Mouse (Mus musculus) forebrain, embryonic 10.5 days (tissue): ENCODE data around the gene Nudt6. TPM values are rescaled to one million over a fixed set of nuclear protein-coding genes. Genes with fewer than 3 reads are reported as not detected.
A peak's percentile ranks its signal among the peaks of the same experiment; 100 is the strongest.

ENCODE experiments used
- DNase-seq: peaks from one replicate; pipeline ENCODE4 v3.0.0-alpha.2; 2017; ENCODE audit warnings: low spot score; ENCODE audit errors: extremely low spot score
- H3K27ac ChIP-seq: fragments of 300-500 bp; sonication (generic); 2 replicates; pipeline ENCODE4 v1.5.1; 2016; ENCODE audit warnings: mild to moderate bottlenecking
- H3K27me3 ChIP-seq: fragments of 300-500 bp; sonication (generic); 2 replicates; pipeline ENCODE4 v1.6.1; 2016; ENCODE audit warnings: mild to moderate bottlenecking; ENCODE audit not compliant: poor library complexity, severe bottlenecking
- H3K36me3 ChIP-seq: fragments of 300-500 bp; sonication (generic); replicated peaks from 2 replicates; pipeline ENCODE4 v1.6.1; 2016; ENCODE audit warnings: mild to moderate bottlenecking, moderate library complexity
- H3K4me1 ChIP-seq: fragments of 300-500 bp; sonication (generic); 2 replicates; pipeline ENCODE4 v1.6.1; 2016
- H3K4me3 ChIP-seq: fragments of 300-500 bp; sonication (generic); 2 replicates; pipeline ENCODE4 v1.5.1; 2016; ENCODE audit warnings: mild to moderate bottlenecking, moderate library complexity
- H3K9me3 ChIP-seq: fragments of 300-500 bp; sonication (generic); 2 replicates; pipeline ENCODE4 v1.6.1; 2016; ENCODE audit warnings: mild to moderate bottlenecking, moderate library complexity
- WGBS: fragments of 180-500 bp; shearing (Covaris S2); methylation state at CpG from one replicate; pipeline ENCODE4 v1.1.7; 2016; 5-methylcytosine and 5-hydroxymethylcytosine counted together
- polyA plus RNA-seq: library from polyadenylated mRNA; unstranded; fragments of >200 nt; fragmentation: Nextera tagmentation; extraction: Ambion mirVana; gene quantifications from 2 replicates; pipeline ENCODE4 v1.2.1, GENCODE M21; 2016

Gene Nudt6
- polyA plus RNA-seq, 1 experiment from 2014 or later, result 4.5 TPM

- peak; percentile 63 for DNase-seq
- no peak overlapping the region for H3K27ac ChIP-seq
- no peaks in the 10 kb centered on the region for H3K27me3 ChIP-seq
- H3K36me3 ChIP-seq, result no peaks in the 10 kb centered on the region
- peaks cover 11% of the 10 kb centered on the region for H3K4me1 ChIP-seq
- H3K4me3 ChIP-seq, result no peak overlapping the region
- WGBS, result 60% methylated on average over 14 of the region's 14 CpGs
- H3K9me3 ChIP-seq, result no peaks in the 10 kb centered on the region
Observed at GRCm38 (mm10) chr3:37414413-37414960, 5.5 kb downstream of the Nudt6 start.

GRCm38 (mm10) chr3:37413446-37413845, 6.6 kb downstream of the Nudt6 start:
- H3K9me3 ChIP-seq, result no peaks in the 10 kb centered on the region
- H3K4me1 ChIP-seq, result peaks cover 4% of the 10 kb centered on the region
- no peaks in the 10 kb centered on the region for H3K36me3 ChIP-seq
- no peak overlapping the region for H3K4me3 ChIP-seq
- H3K27ac ChIP-seq, result no peak overlapping the region
- WGBS, result 91% methylated on average over 3 of the region's 3 CpGs
- no peak for DNase-seq
- H3K27me3 ChIP-seq, result no peaks in the 10 kb centered on the region

- Histone ChIP-seq H3K4me3 (no peak overlapping the region), H3K4me1 (no peaks in the 10 kb centered on the region), H3K9me3 (no peaks in the 10 kb centered on the region), H3K36me3 (no peaks in the 10 kb centered on the region), H3K27me3 (no peaks in the 10 kb centered on the region), H3K27ac (no peak overlapping the region)
- DNase-seq, result no peak
Observed at GRCm38 (mm10) chr3:37407598-37407997, 12.4 kb downstream of the Nudt6 start.

- H3K27ac ChIP-seq, result no peak overlapping the region
- no peak overlapping the region for H3K4me3 ChIP-seq
Observed at GRCm38 (mm10) chr3:37401729-37402610, 18.0 kb downstream of the Nudt6 start.

GRCm38 (mm10) chr3:37398661-37399395, 21.2 kb downstream of the Nudt6 start:
- H3K9me3 ChIP-seq, result no peaks in the 10 kb centered on the region
- DNase-seq, result no peak
- peaks cover 3% of the 10 kb centered on the region; the same call in 1 of the 2 replicates for H3K4me1 ChIP-seq
- 88% methylated on average over 7 of the region's 7 CpGs for WGBS
- no peak overlapping the region for H3K4me3 ChIP-seq
- H3K36me3 ChIP-seq, result no peaks in the 10 kb centered on the region
- no peak overlapping the region for H3K27ac ChIP-seq
- H3K27me3 ChIP-seq, result no peaks in the 10 kb centered on the region

More at GRCm38 (mm10) chr3:37401729-37402610, 18.0 kb downstream of the Nudt6 start:
- Histone ChIP-seq H3K4me1 (peaks cover 3% of the 10 kb centered on the region; the same call in 1 of the 2 replicates), H3K36me3 (no peaks in the 10 kb centered on the region), H3K27me3 (no peaks in the 10 kb centered on the region), H3K9me3 (no peaks in the 10 kb centered on the region)
- DNase-seq, result no peak
- 81% methylated on average over 11 of the region's 11 CpGs for WGBS

- WGBS, result 89% methylated on average over 3 of the region's 3 CpGs
Observed at GRCm38 (mm10) chr3:37397646-37398045, 22.4 kb downstream of the Nudt6 start.

GRCm38 (mm10) chr3:37396930-37397608, 22.9 kb downstream of the Nudt6 start:
- no peaks in the 10 kb centered on the region for H3K9me3 ChIP-seq
- H3K36me3 ChIP-seq, result no peaks in the 10 kb centered on the region
- no peak for DNase-seq
- WGBS, result 87% methylated on average over 5 of the region's 5 CpGs
- no peak overlapping the region for H3K27ac ChIP-seq
- H3K27me3 ChIP-seq, result no peaks in the 10 kb centered on the region
- no peak overlapping the region for H3K4me3 ChIP-seq
- H3K4me1 ChIP-seq, result peaks cover under 1% of the 10 kb centered on the region; the same call in 1 of the 2 replicates

More at GRCm38 (mm10) chr3:37397646-37398045, 22.4 kb downstream of the Nudt6 start:
- Histone ChIP-seq H3K36me3 (no peaks in the 10 kb centered on the region), H3K4me3 (no peak overlapping the region), H3K27ac (no peak overlapping the region), H3K27me3 (no peaks in the 10 kb centered on the region), H3K9me3 (no peaks in the 10 kb centered on the region), H3K4me1 (peaks cover 3% of the 10 kb centered on the region; the same call in 1 of the 2 replicates)
- no peak for DNase-seq

GRCm38 (mm10) chr3:37387310-37387709, 32.7 kb downstream of the Nudt6 start:
- DNase-seq, result no peak
- Histone ChIP-seq H3K27me3 (no peaks in the 10 kb centered on the region), H3K4me1 (no peaks in the 10 kb centered on the region), H3K4me3 (no peak overlapping the region), H3K36me3 (no peaks in the 10 kb centered on the region), H3K9me3 (peaks cover 6% of the 10 kb centered on the region; the same call in 1 of the 2 replicates), H3K27ac (no peak overlapping the region)
- WGBS, result 92% methylated on average over 6 of the region's 6 CpGs

GRCm38 (mm10) chr3:37383096-37383765, 36.8 kb downstream of the Nudt6 start:
- WGBS, result 85% methylated on average over 6 of the region's 6 CpGs
- H3K4me1 ChIP-seq, result no peaks in the 10 kb centered on the region; the same call in 1 of the 2 replicates
- DNase-seq, result no peak
- no peaks in the 10 kb centered on the region for H3K27me3 ChIP-seq
- no peak overlapping the region for H3K4me3 ChIP-seq
- H3K27ac ChIP-seq, result no peak overlapping the region
- H3K36me3 ChIP-seq, result no peaks in the 10 kb centered on the region
- H3K9me3 ChIP-seq, result no peaks in the 10 kb centered on the region

- H3K4me3 ChIP-seq, result no peak overlapping the region
- no peaks in the 10 kb centered on the region for H3K27me3 ChIP-seq
- H3K36me3 ChIP-seq, result no peaks in the 10 kb centered on the region
- H3K4me1 ChIP-seq, result peaks cover 4% of the 10 kb centered on the region
- H3K27ac ChIP-seq, result no peak overlapping the region
- DNase-seq, result no peak
- H3K9me3 ChIP-seq, result no peaks in the 10 kb centered on the region
- 77% methylated on average over 6 of the region's 6 CpGs for WGBS
Observed at GRCm38 (mm10) chr3:37381457-37381856, 38.6 kb downstream of the Nudt6 start.

GRCm38 (mm10) chr3:37379930-37380881, 39.8 kb downstream of the Nudt6 start:
- peaks cover 4% of the 10 kb centered on the region for H3K4me1 ChIP-seq
- H3K4me3 ChIP-seq, result no peak overlapping the region
- no peak overlapping the region for H3K27ac ChIP-seq
- no peak for DNase-seq
- no peaks in the 10 kb centered on the region for H3K36me3 ChIP-seq
- 80% methylated on average over 18 of the region's 18 CpGs for WGBS
- no peaks in the 10 kb centered on the region for H3K27me3 ChIP-seq
- no peaks in the 10 kb centered on the region for H3K9me3 ChIP-seq
